Mouse (Mus musculus) lung, embryonic 14.5 days (tissue): Measurements from ENCODE around the gene Tec. TPM values are rescaled to one million over a fixed set of nuclear protein-coding genes. Genes with fewer than 3 reads are reported as not detected.

Experiments used
- ATAC-seq: fragments of 200-750 bp; cut with Nextera tagmentation; 2 replicates; pipeline ENCODE4 v1.8.0; 2017; ENCODE audit warnings: mild to moderate bottlenecking, moderate TSS enrichment, moderate library complexity; ENCODE audit not compliant: insufficient read depth
- DNase-seq: peaks from one replicate; pipeline ENCODE4 v3.0.0-alpha.2; 2015
- H3K27ac ChIP-seq: fragments of 300-500 bp; sonication (generic); 2 replicates; pipeline ENCODE4 v1.5.1; 2014; ENCODE audit warnings: low read depth, mild to moderate bottlenecking, moderate library complexity
- H3K27me3 ChIP-seq: fragments of 300-500 bp; sonication (generic); 2 replicates; pipeline ENCODE4 v1.6.1; 2014; ENCODE audit warnings: low read length, control low read depth; ENCODE audit not compliant: insufficient read depth
- H3K36me3 ChIP-seq: fragments of 300-500 bp; sonication (generic); 2 replicates; pipeline ENCODE4 v1.6.1; 2014; ENCODE audit warnings: control low read depth; ENCODE audit not compliant: insufficient read depth
- H3K4me1 ChIP-seq: fragments of 300-500 bp; sonication (generic); 2 replicates; pipeline ENCODE4 v1.6.1; 2014; ENCODE audit warnings: antibody characterized with exemption, control low read depth; ENCODE audit not compliant: insufficient read depth
- H3K4me2 ChIP-seq: fragments of 300-500 bp; sonication (generic); 2 replicates; pipeline ENCODE4 v1.6.1; 2014; ENCODE audit warnings: mild to moderate bottlenecking
- H3K4me3 ChIP-seq: fragments of 300-500 bp; sonication (generic); 2 replicates; pipeline ENCODE4 v1.5.1; 2014; ENCODE audit warnings: low read depth, low read length
- H3K9ac ChIP-seq: fragments of 300-500 bp; sonication (generic); 2 replicates; pipeline ENCODE4 v1.6.1; 2014
- H3K9me3 ChIP-seq: fragments of 300-500 bp; sonication (generic); 2 replicates; pipeline ENCODE4 v1.6.1; 2016; ENCODE audit warnings: low read depth, low read length, control low read depth
- CTCF ChIP-seq: IDR thresholded peaks from 2 replicates; pipeline ENCODE4 v1.5.1; 2016; ENCODE audit warnings: antibody characterized with exemption, low read depth
- WGBS: fragments of 180-500 bp; shearing (Covaris S2); extraction: QIAGEN DNeasy Blood & Tissue Kit; methylation state at CpG from one replicate; pipeline ENCODE4 v1.1.7; 2014; 5-methylcytosine and 5-hydroxymethylcytosine counted together
- polyA plus RNA-seq: library from polyadenylated mRNA; unstranded; fragments of >200 nt; fragmentation: Nextera tagmentation; extraction: Ambion mirVana; gene quantifications from 2 replicates; pipeline ENCODE4 v1.2.1, GENCODE M21; 2014

Gene Tec
- polyA plus RNA-seq, 1 experiment from 2014 or later, result 3.5 TPM

GRCm38 (mm10) chr5:72910373-72910772 lies 42.1 kb upstream of the Tec start:
- ATAC-seq, result no peak
- no peaks in the 10 kb centered on the region for H3K36me3 ChIP-seq
- DNase-seq, result no peak
- H3K27ac ChIP-seq, result no peak overlapping the region
- no peak overlapping the region for H3K4me2 ChIP-seq
- no peaks in the 10 kb centered on the region for H3K9me3 ChIP-seq
- H3K4me1 ChIP-seq, result peaks cover 4% of the 10 kb centered on the region
- H3K9ac ChIP-seq, result no peak overlapping the region
- no peaks in the 10 kb centered on the region for H3K27me3 ChIP-seq
- 80% methylated on average over 1 of the region's 1 CpGs for WGBS
- no peak for TF ChIP-seq CTCF
- no peak overlapping the region for H3K4me3 ChIP-seq

- no peaks in the 10 kb centered on the region for H3K9me3 ChIP-seq
- no peak for TF ChIP-seq CTCF
- no peak overlapping the region for H3K9ac ChIP-seq
- DNase-seq (no peak), ATAC-seq (no peak)
- no peaks in the 10 kb centered on the region for H3K27me3 ChIP-seq
- WGBS, result 61% methylated on average over 4 of the region's 4 CpGs
- no peak overlapping the region for H3K4me2 ChIP-seq
- no peak overlapping the region for H3K4me3 ChIP-seq
- peaks cover 4% of the 10 kb centered on the region for H3K4me1 ChIP-seq
- no peak overlapping the region for H3K27ac ChIP-seq
- H3K36me3 ChIP-seq, result no peaks in the 10 kb centered on the region
Observed at GRCm38 (mm10) chr5:72909363-72909762, 41.1 kb upstream of the Tec start.

- no peaks in the 10 kb centered on the region for H3K9me3 ChIP-seq
- H3K4me3 ChIP-seq, result no peak overlapping the region
- DNase-seq (no peak), ATAC-seq (no peak)
- TF ChIP-seq CTCF, result no peak
- H3K4me2 ChIP-seq, result no peak overlapping the region
- 74% methylated on average over 8 of the region's 8 CpGs for WGBS
- H3K36me3 ChIP-seq, result no peaks in the 10 kb centered on the region
- H3K9ac ChIP-seq, result no peak overlapping the region
- H3K4me1 ChIP-seq, result peaks cover 4% of the 10 kb centered on the region
- H3K27ac ChIP-seq, result no peak overlapping the region
- H3K27me3 ChIP-seq, result no peaks in the 10 kb centered on the region
Observed at GRCm38 (mm10) chr5:72908324-72908936, 40.1 kb upstream of the Tec start.

- Histone ChIP-seq H3K27me3 (no peaks in the 10 kb centered on the region), H3K36me3 (no peaks in the 10 kb centered on the region), H3K9ac (no peak overlapping the region), H3K4me1 (no peaks in the 10 kb centered on the region), H3K4me3 (no peak overlapping the region), H3K4me2 (no peak overlapping the region), H3K9me3 (no peaks in the 10 kb centered on the region), H3K27ac (no peak overlapping the region)
- no peak for TF ChIP-seq CTCF
- WGBS, result 75% methylated on average over 6 of the region's 6 CpGs
- DNase-seq, result no peak
- ATAC-seq, result no peak
Observed at GRCm38 (mm10) chr5:72907402-72907801, 39.1 kb upstream of the Tec start.

- WGBS, result 63% methylated on average over 18 of the region's 18 CpGs
- DNase-seq (peak; percentile 52), ATAC-seq (peak; percentile 72)
- H3K9me3 ChIP-seq, result no peaks in the 10 kb centered on the region
- H3K27me3 ChIP-seq, result no peaks in the 10 kb centered on the region
- TF ChIP-seq CTCF, result no peak
- no peaks in the 10 kb centered on the region for H3K4me1 ChIP-seq
- H3K9ac ChIP-seq, result no peak overlapping the region
- H3K4me3 ChIP-seq, result no peak overlapping the region
- no peaks in the 10 kb centered on the region for H3K36me3 ChIP-seq
- no peak overlapping the region for H3K4me2 ChIP-seq
- no peak overlapping the region for H3K27ac ChIP-seq
Observed at GRCm38 (mm10) chr5:72904903-72905790, 36.9 kb upstream of the Tec start.

- no peaks in the 10 kb centered on the region for H3K36me3 ChIP-seq
- 65% methylated on average over 3 of the region's 3 CpGs for WGBS
- TF ChIP-seq CTCF, result no peak
- no peak overlapping the region for H3K4me3 ChIP-seq
- H3K4me1 ChIP-seq, result no peaks in the 10 kb centered on the region
- H3K9me3 ChIP-seq, result no peaks in the 10 kb centered on the region
- no peak for ATAC-seq
- no peak overlapping the region for H3K9ac ChIP-seq
- H3K27ac ChIP-seq, result no peak overlapping the region
- DNase-seq, result no peak
- no peaks in the 10 kb centered on the region for H3K27me3 ChIP-seq
- H3K4me2 ChIP-seq, result no peak overlapping the region
Observed at GRCm38 (mm10) chr5:72902876-72903516, 34.7 kb upstream of the Tec start.

- H3K9ac ChIP-seq, result no peak overlapping the region
- H3K4me1 ChIP-seq, result no peaks in the 10 kb centered on the region
- no peak for ATAC-seq
- no peak overlapping the region for H3K4me3 ChIP-seq
- TF ChIP-seq CTCF, result no peak
- H3K27ac ChIP-seq, result no peak overlapping the region
- no peaks in the 10 kb centered on the region for H3K9me3 ChIP-seq
- DNase-seq, result no peak
- no peaks in the 10 kb centered on the region for H3K27me3 ChIP-seq
- no peaks in the 10 kb centered on the region for H3K36me3 ChIP-seq
- no peak overlapping the region for H3K4me2 ChIP-seq
- 68% methylated on average over 3 of the region's 3 CpGs for WGBS
Observed at GRCm38 (mm10) chr5:72902312-72902711, 34.0 kb upstream of the Tec start.
